Mouse (Mus musculus): ENCODE measurements around the gene Tcap. TPM values are rescaled to one million over a fixed set of nuclear protein-coding genes. Genes with fewer than 3 reads are reported as not detected.

The Tcap gene
- polyA plus RNA-seq (2012; rRNA removed): 73.7 and 136 TPM in 2 replicates

GRCm38 (mm10) chr11:98383261-98384030, at the start of gene Tcap:
Tcap (plus strand) TSS chr11:98383811.
- no peak for DNase-seq
- H3K4me3 ChIP-seq (replicated peaks; ENCODE audit: extremely low read depth, low read depth, low read length): no peak within 1 kb of the TSS
- TF ChIP-seq POLR2A (IDR thresholded peaks at IDR 0.05; ENCODE audit: borderline replicate concordance, extremely low read depth, low read depth, low read length) (0 out of 2 replicates have a peak, but pooled peaks have one; percentile 24), CTCF (IDR thresholded peaks at IDR 0.05; ENCODE audit: insufficient read depth, low read length) (no peak)
- peaks cover 3% of the 10 kb centered on the region; the same call in 1 of the 2 replicates for H3K4me1 ChIP-seq (ENCODE audit: control insufficient read depth, insufficient read depth, low read length)
- WGBS: 57% methylated on average over 14 of the region's 14 CpGs

GRCm38 (mm10) chr11:98333981-98334741, 49.5 kb upstream of the Tcap start:
- 4% methylated on average over 40 of the region's 41 CpGs for WGBS
- TF ChIP-seq POLR2A (IDR thresholded peaks at IDR 0.05; ENCODE audit: borderline replicate concordance, extremely low read depth, low read depth, low read length): no peak
- TF ChIP-seq CTCF (IDR thresholded peaks at IDR 0.05; ENCODE audit: insufficient read depth, low read length): no peak
- no peak overlapping the region for H3K4me3 ChIP-seq (replicated peaks; ENCODE audit: extremely low read depth, low read depth, low read length)

GRCm38 (mm10) chr11:98335250-98335649, 48.4 kb upstream of the Tcap start:
- no peak for TF ChIP-seq POLR2A (IDR thresholded peaks at IDR 0.05; ENCODE audit: borderline replicate concordance, extremely low read depth, low read depth, low read length)
- TF ChIP-seq CTCF (IDR thresholded peaks at IDR 0.05; ENCODE audit: insufficient read depth, low read length): no peak
- DNase-seq: no peak
- 9% methylated on average over 9 of the region's 9 CpGs for WGBS
- Histone ChIP-seq H3K4me3 (replicated peaks; ENCODE audit: extremely low read depth, low read depth, low read length) (no peak overlapping the region), H3K4me1 (ENCODE audit: control insufficient read depth, insufficient read depth, low read length) (0 out of 2 replicates have a peak, but pooled peaks cover 2% of the 10 kb centered on the region)

More at GRCm38 (mm10) chr11:98333981-98334741, 49.5 kb upstream of the Tcap start:
- DNase-seq: no peak
- 0 out of 2 replicates have a peak, but pooled peaks cover 2% of the 10 kb centered on the region for H3K4me1 ChIP-seq (ENCODE audit: control insufficient read depth, insufficient read depth, low read length)

- peak; percentile 32; the same call in 1 of the 2 replicates for TF ChIP-seq CTCF (IDR thresholded peaks at IDR 0.05; ENCODE audit: insufficient read depth, low read length)
- no peak for TF ChIP-seq POLR2A (IDR thresholded peaks at IDR 0.05; ENCODE audit: borderline replicate concordance, extremely low read depth, low read depth, low read length)
These were observed 47.1 kb upstream of the Tcap start for GRCm38 (mm10) chr11:98336245-98337107.

GRCm38 (mm10) chr11:98338507-98338961, 45.1 kb upstream of the Tcap start:
- TF ChIP-seq POLR2A (IDR thresholded peaks at IDR 0.05; ENCODE audit: borderline replicate concordance, extremely low read depth, low read depth, low read length) (no peak), CTCF (IDR thresholded peaks at IDR 0.05; ENCODE audit: insufficient read depth, low read length) (no peak)
- Histone ChIP-seq H3K4me3 (replicated peaks; ENCODE audit: extremely low read depth, low read depth, low read length) (peak overlapping the region; percentile 47), H3K4me1 (ENCODE audit: control insufficient read depth, insufficient read depth, low read length) (0 out of 2 replicates have a peak, but pooled peaks cover 2% of the 10 kb centered on the region)
- 1% methylated on average over 56 of the region's 57 CpGs for WGBS
- peak; percentile 47 for DNase-seq

More at GRCm38 (mm10) chr11:98336245-98337107, 47.1 kb upstream of the Tcap start:
- DNase-seq: no peak
- WGBS: 16% methylated on average over 13 of the region's 13 CpGs
- no peak overlapping the region for H3K4me3 ChIP-seq (replicated peaks; ENCODE audit: extremely low read depth, low read depth, low read length)
- H3K4me1 ChIP-seq (ENCODE audit: control insufficient read depth, insufficient read depth, low read length): 0 out of 2 replicates have a peak, but pooled peaks cover 2% of the 10 kb centered on the region

- no peak for DNase-seq
- TF ChIP-seq CTCF (IDR thresholded peaks at IDR 0.05; ENCODE audit: insufficient read depth, low read length) (no peak), POLR2A (IDR thresholded peaks at IDR 0.05; ENCODE audit: borderline replicate concordance, extremely low read depth, low read depth, low read length) (no peak)
- Histone ChIP-seq H3K4me3 (replicated peaks; ENCODE audit: extremely low read depth, low read depth, low read length) (peak overlapping the region; percentile 39), H3K4me1 (ENCODE audit: control insufficient read depth, insufficient read depth, low read length) (0 out of 2 replicates have a peak, but pooled peaks cover 2% of the 10 kb centered on the region)
- under 1% methylated on average over 19 of the region's 19 CpGs for WGBS
These were observed 44.5 kb upstream of the Tcap start for GRCm38 (mm10) chr11:98339071-98339501.

- DNase-seq: no peak
- Histone ChIP-seq H3K4me1 (ENCODE audit: control insufficient read depth, insufficient read depth, low read length) (no peaks in the 10 kb centered on the region), H3K4me3 (replicated peaks; ENCODE audit: extremely low read depth, low read depth, low read length) (no peak overlapping the region)
- 24% methylated on average over 11 of the region's 11 CpGs for WGBS
- TF ChIP-seq POLR2A (IDR thresholded peaks at IDR 0.05; ENCODE audit: borderline replicate concordance, extremely low read depth, low read depth, low read length) (no peak), CTCF (IDR thresholded peaks at IDR 0.05; ENCODE audit: insufficient read depth, low read length) (no peak)
These were observed 43.8 kb upstream of the Tcap start for GRCm38 (mm10) chr11:98339679-98340287.

GRCm38 (mm10) chr11:98340597-98340996, 43.0 kb upstream of the Tcap start:
- TF ChIP-seq CTCF (IDR thresholded peaks at IDR 0.05; ENCODE audit: insufficient read depth, low read length): no peak
- TF ChIP-seq POLR2A (IDR thresholded peaks at IDR 0.05; ENCODE audit: borderline replicate concordance, extremely low read depth, low read depth, low read length): no peak
- no peak overlapping the region for H3K4me3 ChIP-seq (replicated peaks; ENCODE audit: extremely low read depth, low read depth, low read length)
- 19% methylated on average over 4 of the region's 4 CpGs for WGBS
- no peak for DNase-seq
- no peaks in the 10 kb centered on the region for H3K4me1 ChIP-seq (ENCODE audit: control insufficient read depth, insufficient read depth, low read length)
